Mouse (Mus musculus) heart, postnatal 4 days (tissue): ENCODE measurements at regions not wholly inside any gene's neighbourhood (a gene's known extent, or its start where the extent isn't known, plus 50 kb on each side); places are given as distances from the start of the nearest gene placed in this dataset.
A peak's percentile ranks its signal among the peaks of the same experiment; 100 is the strongest.

Source experiments
- DNase-seq: peaks from one replicate; pipeline ENCODE4 v3.0.0; 2021
- microRNA-seq, 2 experiments: library from miRNA; unstranded; fragments of <30 nt; microRNA quantifications; one replicate each; pipeline ENCODE4 v1.2.0; 2021 to 2022

GRCm38 (mm10) chr10:97389647-97390590 lies 89.5 kb upstream of the Dcn start:
- DNase-seq, result peak; percentile 46

GRCm38 (mm10) chr10:97397062-97397771 lies 82.2 kb upstream of the Dcn start:
- no peak for DNase-seq

- DNase-seq, result no peak
Measured at GRCm38 (mm10) chr10:97397896-97398295, 81.5 kb upstream of the Dcn start.

- DNase-seq, result no peak
Measured at GRCm38 (mm10) chr10:97402524-97402923, 76.9 kb upstream of the Dcn start.

GRCm38 (mm10) chr10:97404076-97404787 lies 75.2 kb upstream of the Dcn start:
- no peak for DNase-seq

- peak; percentile 8 for DNase-seq
Measured at GRCm38 (mm10) chr10:97409181-97409581, 70.2 kb upstream of the Dcn start.

GRCm38 (mm10) chr10:97409909-97410308 lies 69.5 kb upstream of the Dcn start:
- DNase-seq, result no peak

GRCm38 (mm10) chr10:97422579-97422978 lies 56.8 kb upstream of the Dcn start:
- no peak for DNase-seq

- no peak for DNase-seq
Measured at GRCm38 (mm10) chr10:97423039-97423700, 56.2 kb upstream of the Dcn start.

Small RNA genes in the stretch of these regions (microRNA-seq; reads per million reads assigned to microRNA genes)
- gene Gm24587, result 0 reads per million in 2 experiments
- gene Mir3966, result 0 reads per million in 2 experiments
